Mouse (Mus musculus) heart, embryonic 13.5 days (tissue): Measurements from ENCODE around the gene Arsb. TPM values are rescaled to one million over a fixed set of nuclear protein-coding genes. Genes with fewer than 3 reads are reported as not detected.
A peak's percentile ranks its signal among the peaks of the same experiment; 100 is the strongest.

Experiments
- ATAC-seq: fragments of 200-750 bp; cut with Nextera tagmentation; 2 replicates; pipeline ENCODE4 v1.8.0; 2017; ENCODE audit warnings: moderate TSS enrichment; ENCODE audit not compliant: insufficient number of reproducible peaks, low FRiP score, low TSS enrichment; ENCODE audit errors: extremely low read depth
- H3K27ac ChIP-seq: fragments of 300-500 bp; sonication (generic); replicated peaks from 2 replicates; pipeline ENCODE4 v1.5.1; 2015; ENCODE audit warnings: moderate library complexity, mild to moderate bottlenecking, inconsistent platforms
- H3K27me3 ChIP-seq: fragments of 300-500 bp; sonication (generic); replicated peaks from 2 replicates; pipeline ENCODE4 v1.6.1; 2015; ENCODE audit warnings: mild to moderate bottlenecking, inconsistent platforms
- H3K36me3 ChIP-seq: fragments of 300-500 bp; sonication (generic); 2 replicates; pipeline ENCODE4 v1.6.1; 2015; ENCODE audit warnings: mild to moderate bottlenecking, inconsistent platforms
- H3K4me1 ChIP-seq: fragments of 300-500 bp; sonication (generic); 2 replicates; pipeline ENCODE4 v1.6.1; 2015; ENCODE audit warnings: inconsistent platforms
- H3K4me2 ChIP-seq: fragments of 300-500 bp; sonication (generic); 2 replicates; pipeline ENCODE4 v1.6.1; 2015; ENCODE audit warnings: inconsistent platforms, mild to moderate bottlenecking, moderate library complexity
- H3K4me3 ChIP-seq: fragments of 300-500 bp; sonication (generic); 2 replicates; pipeline ENCODE4 v1.5.1; 2015; ENCODE audit warnings: moderate library complexity, mild to moderate bottlenecking, inconsistent platforms
- H3K9ac ChIP-seq: fragments of 300-500 bp; sonication (generic); 2 replicates; pipeline ENCODE4 v1.6.1; 2015; ENCODE audit warnings: inconsistent platforms, mild to moderate bottlenecking, moderate library complexity
- H3K9me3 ChIP-seq: fragments of 300-500 bp; sonication (generic); 2 replicates; pipeline ENCODE4 v1.6.1; 2016; ENCODE audit warnings: inconsistent platforms
- WGBS: fragments of 180-500 bp; shearing (Covaris S2); methylation state at CpG from one replicate; pipeline ENCODE4 v1.1.7; 2015; ENCODE audit warnings: mixed read lengths; 5-methylcytosine and 5-hydroxymethylcytosine counted together
- polyA plus RNA-seq: library from polyadenylated mRNA; unstranded; fragments of >200 nt; fragmentation: Nextera tagmentation; extraction: Ambion mirVana; gene quantifications from 2 replicates; pipeline ENCODE4 v1.2.1, GENCODE M21; 2015

Arsb gene
- polyA plus RNA-seq, 1 experiment from 2014 or later, result 9.0 TPM

DNA sequence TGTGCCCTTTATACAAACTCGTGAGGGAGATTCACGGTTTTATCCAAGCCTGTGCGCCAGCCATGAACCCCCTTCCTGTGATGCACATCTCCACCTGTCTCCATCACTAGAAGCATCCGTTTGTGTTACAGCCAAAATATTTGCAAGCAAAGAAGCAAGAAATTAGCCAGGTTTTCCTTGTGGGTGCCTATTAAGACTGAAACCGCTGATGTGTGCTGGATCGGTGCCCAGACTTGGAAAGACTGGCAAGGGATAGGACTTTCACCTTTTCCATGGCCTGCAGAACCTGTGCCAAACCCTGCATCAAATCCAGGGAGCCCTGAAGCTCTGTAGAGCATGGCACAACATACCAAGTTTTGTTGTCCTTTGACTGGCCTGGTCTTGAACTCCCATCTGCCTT lies 165.0 kb downstream of the Arsb start:
- 68% methylated on average over 6 of the region's 6 CpGs for WGBS
- Histone ChIP-seq H3K4me1 (peaks cover 34% of the 10 kb centered on the region), H3K27ac (no peak overlapping the region), H3K27me3 (no peaks in the 10 kb centered on the region), H3K9ac (no peak overlapping the region), H3K36me3 (no peaks in the 10 kb centered on the region), H3K9me3 (no peaks in the 10 kb centered on the region), H3K4me3 (no peak overlapping the region), H3K4me2 (no peak overlapping the region)
- no peak for ATAC-seq

GRCm38 (mm10) chr13:93938118-93938517 lies 166.7 kb downstream of the Arsb start:
- Histone ChIP-seq H3K36me3 (no peaks in the 10 kb centered on the region), H3K4me3 (no peak overlapping the region), H3K4me2 (no peak overlapping the region), H3K9me3 (no peaks in the 10 kb centered on the region), H3K27ac (no peak overlapping the region), H3K27me3 (no peaks in the 10 kb centered on the region), H3K4me1 (peaks cover 32% of the 10 kb centered on the region), H3K9ac (no peak overlapping the region)
- 45% methylated on average over 2 of the region's 2 CpGs for WGBS
- ATAC-seq, result no peak

DNA sequence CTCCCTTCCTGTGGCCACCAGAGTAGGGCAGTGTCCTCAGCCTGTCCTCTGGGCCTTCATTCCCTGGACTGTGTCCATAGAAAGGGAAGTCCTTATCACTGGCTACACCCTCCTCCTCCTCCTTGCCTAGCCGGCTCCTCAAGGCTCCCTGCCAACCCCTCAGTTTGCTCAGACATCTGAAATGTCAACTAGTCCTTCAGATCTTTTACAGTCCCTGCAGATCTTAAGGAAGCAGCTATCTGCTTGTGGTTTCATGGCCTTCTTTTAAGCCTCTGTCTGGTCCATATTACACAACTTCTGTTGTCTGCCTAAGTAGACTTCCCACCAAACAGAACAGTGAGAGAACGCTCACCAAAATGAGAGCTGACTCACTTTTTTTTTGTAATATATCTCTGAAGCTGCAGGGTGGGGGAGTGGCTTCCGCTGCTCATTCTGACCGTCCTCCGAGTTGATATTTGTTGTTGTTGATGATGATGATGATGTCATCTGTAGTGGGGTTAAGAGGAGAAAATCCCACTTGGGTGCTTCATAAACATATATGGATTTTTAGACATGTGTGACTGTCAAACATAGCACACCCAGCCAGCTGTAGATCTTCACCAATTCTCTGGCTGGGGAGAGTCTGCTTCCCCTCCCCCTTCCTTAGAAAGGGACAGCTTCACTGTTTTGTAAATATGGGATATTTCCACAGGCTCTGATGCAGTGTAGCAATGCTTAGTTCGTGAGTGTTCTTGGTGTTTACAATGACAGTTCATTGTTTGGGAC lies 168.1 kb downstream of the Arsb start:
- Histone ChIP-seq H3K4me1 (peaks cover 32% of the 10 kb centered on the region), H3K27me3 (no peaks in the 10 kb centered on the region), H3K36me3 (no peaks in the 10 kb centered on the region), H3K27ac (peak overlapping the region; percentile 58), H3K9ac (no peak overlapping the region), H3K9me3 (no peaks in the 10 kb centered on the region), H3K4me3 (no peak overlapping the region), H3K4me2 (0 out of 2 replicates have a peak overlapping the region, but pooled peaks have one; percentile 13)
- WGBS, result 43% methylated on average over 6 of the region's 6 CpGs
- no peak for ATAC-seq

DNA sequence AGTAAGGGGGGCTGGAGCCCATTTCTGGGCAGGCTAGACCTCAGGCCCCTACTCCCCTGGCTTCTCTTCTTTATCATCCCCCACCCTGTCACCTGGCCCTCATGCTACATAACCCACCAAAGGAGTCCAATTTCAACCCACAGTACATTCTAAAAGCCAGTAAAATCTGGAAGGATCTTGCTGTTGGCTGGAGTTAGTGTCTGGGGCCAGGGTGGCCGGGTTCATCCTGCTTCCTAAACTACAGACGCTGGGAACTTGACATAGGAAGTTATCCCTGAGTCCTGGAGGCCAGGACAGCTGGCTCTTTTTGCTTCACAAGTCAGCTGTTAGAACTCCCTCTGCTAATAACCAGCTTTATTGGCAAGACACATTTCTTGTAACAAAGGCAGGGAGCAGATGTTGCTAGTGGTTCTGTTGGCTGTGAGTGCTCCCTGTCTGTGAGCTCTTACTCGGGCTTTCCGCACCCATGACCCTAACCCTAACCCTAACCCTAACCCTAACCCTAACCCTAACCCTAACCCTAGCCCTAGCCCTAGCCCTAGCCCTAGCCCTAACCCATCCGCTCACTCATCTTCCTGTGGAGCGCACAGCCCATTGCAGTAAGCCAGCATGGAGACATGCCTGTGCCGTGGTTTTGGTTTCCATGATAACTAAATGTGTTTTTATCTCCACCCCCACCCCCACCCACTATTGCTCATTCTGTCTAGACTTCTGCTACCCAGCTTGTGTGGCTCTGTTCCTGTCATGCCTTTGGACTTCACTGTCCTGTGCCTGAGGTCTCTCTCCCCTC lies 169.5 kb downstream of the Arsb start:
- Histone ChIP-seq H3K27ac (peak overlapping the region; percentile 54), H3K36me3 (no peaks in the 10 kb centered on the region), H3K4me3 (no peak overlapping the region), H3K27me3 (no peaks in the 10 kb centered on the region), H3K9ac (no peak overlapping the region), H3K9me3 (no peaks in the 10 kb centered on the region), H3K4me2 (no peak overlapping the region), H3K4me1 (peaks cover 32% of the 10 kb centered on the region)
- 60% methylated on average over 7 of the region's 7 CpGs for WGBS
- ATAC-seq, result 0 out of 2 replicates have a peak, but pooled peaks have one; percentile 19

- Histone ChIP-seq H3K4me3 (no peak overlapping the region), H3K27me3 (no peaks in the 10 kb centered on the region), H3K27ac (peak overlapping the region; percentile 53; the same call in 1 of the 2 replicates), H3K4me1 (peaks cover 27% of the 10 kb centered on the region), H3K9ac (no peak overlapping the region), H3K36me3 (no peaks in the 10 kb centered on the region), H3K9me3 (no peaks in the 10 kb centered on the region), H3K4me2 (peak overlapping the region; percentile 33)
- ATAC-seq, result no peak
- WGBS, result 5% methylated on average over 9 of the region's 9 CpGs
These were observed 179.6 kb downstream of the Arsb start for GRCm38 (mm10) chr13:93950996-93951395.

GRCm38 (mm10) chr13:93951555-93951954 lies 180.1 kb downstream of the Arsb start:
- 7% methylated on average over 6 of the region's 6 CpGs for WGBS
- H3K4me2 ChIP-seq, result 0 out of 2 replicates have a peak overlapping the region, but pooled peaks have one; percentile 33
- no peak for ATAC-seq

DNA sequence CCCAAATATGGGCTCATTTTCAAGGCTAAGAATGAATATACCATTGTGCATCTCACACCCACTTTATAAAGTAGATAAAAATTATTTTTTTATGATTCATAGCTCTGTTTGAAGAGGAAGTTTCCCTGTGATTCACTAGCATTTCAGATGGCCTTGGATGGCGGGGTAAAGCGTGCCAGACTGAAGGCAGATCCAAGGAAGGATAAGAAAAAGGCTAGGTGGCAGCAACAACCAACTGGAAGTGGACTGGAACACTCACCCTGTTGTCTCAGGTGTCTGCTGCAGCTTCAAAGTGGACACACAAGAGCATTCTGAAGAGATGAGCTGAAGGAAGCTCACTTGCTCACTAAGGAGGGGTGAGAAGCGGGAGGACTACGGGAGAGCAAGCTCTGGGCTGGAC lies 181.0 kb downstream of the Arsb start:
- H3K4me2 ChIP-seq, result no peak overlapping the region
- H3K4me1 ChIP-seq, result peaks cover 27% of the 10 kb centered on the region
- H3K27me3 ChIP-seq, result no peaks in the 10 kb centered on the region
- WGBS, result 74% methylated on average over 4 of the region's 4 CpGs
- H3K27ac ChIP-seq, result no peak overlapping the region
- no peak for ATAC-seq
- H3K9me3 ChIP-seq, result no peaks in the 10 kb centered on the region
- H3K9ac ChIP-seq, result no peak overlapping the region
- H3K36me3 ChIP-seq, result no peaks in the 10 kb centered on the region
- no peak overlapping the region for H3K4me3 ChIP-seq

More at GRCm38 (mm10) chr13:93951555-93951954, 180.1 kb downstream of the Arsb start:
- Histone ChIP-seq H3K4me1 (peaks cover 27% of the 10 kb centered on the region), H3K9me3 (no peaks in the 10 kb centered on the region), H3K27ac (peak overlapping the region; percentile 53), H3K9ac (no peak overlapping the region), H3K36me3 (no peaks in the 10 kb centered on the region), H3K27me3 (no peaks in the 10 kb centered on the region), H3K4me3 (no peak overlapping the region)

DNA sequence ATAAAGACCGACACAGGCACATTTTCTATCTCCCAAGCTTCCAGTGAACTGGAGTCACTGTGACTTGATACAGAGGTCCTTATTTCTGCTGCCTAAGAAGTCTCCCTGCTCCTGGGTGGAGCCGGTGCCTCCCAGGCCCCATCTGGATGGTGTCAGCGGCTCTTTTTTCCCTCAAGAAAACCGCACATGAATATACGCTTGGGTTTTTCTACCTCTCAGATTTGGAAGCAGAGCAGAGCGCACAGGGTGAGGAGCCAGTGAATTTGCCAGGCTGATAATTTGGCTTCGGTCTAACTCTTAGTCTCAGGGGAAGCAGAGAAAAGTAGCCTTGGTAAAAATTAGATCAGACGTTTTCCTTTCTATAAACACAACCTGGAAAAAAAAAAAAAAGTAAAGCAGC lies 186.5 kb downstream of the Arsb start:
- 69% methylated on average over 8 of the region's 8 CpGs for WGBS
- H3K4me1 ChIP-seq, result peaks cover under 1% of the 10 kb centered on the region; the same call in 1 of the 2 replicates

DNA sequence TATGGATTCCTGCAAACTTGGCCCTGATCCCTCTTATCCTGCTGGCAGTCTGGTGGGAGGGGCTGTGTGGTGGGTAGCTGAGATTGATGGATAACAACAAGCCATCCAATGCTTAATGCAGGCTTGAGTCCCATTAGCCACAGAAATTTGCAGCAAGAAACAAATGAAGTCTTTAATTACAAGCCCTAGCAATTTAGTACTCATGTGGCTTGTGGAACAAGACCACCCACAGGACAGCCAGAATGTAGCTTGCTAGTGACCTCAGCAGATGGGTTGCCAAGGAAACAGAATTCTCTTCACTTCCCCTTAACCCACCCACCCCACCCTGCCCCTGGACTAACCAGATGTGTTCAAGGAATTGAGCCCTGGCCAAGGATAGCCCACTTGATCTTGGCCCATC lies 194.8 kb downstream of the Arsb start:
- H3K36me3 ChIP-seq, result no peaks in the 10 kb centered on the region
- no peak for ATAC-seq
- no peaks in the 10 kb centered on the region for H3K4me1 ChIP-seq
- no peak overlapping the region for H3K27ac ChIP-seq
- no peak overlapping the region for H3K9ac ChIP-seq
- no peak overlapping the region for H3K4me3 ChIP-seq
- H3K27me3 ChIP-seq, result no peaks in the 10 kb centered on the region
- no peaks in the 10 kb centered on the region for H3K9me3 ChIP-seq
- no peak overlapping the region for H3K4me2 ChIP-seq

More for the DNA sequence above, 186.5 kb downstream of the Arsb start:
- Histone ChIP-seq H3K4me3 (no peak overlapping the region), H3K9me3 (no peaks in the 10 kb centered on the region), H3K27me3 (no peaks in the 10 kb centered on the region), H3K9ac (no peak overlapping the region), H3K36me3 (no peaks in the 10 kb centered on the region), H3K4me2 (no peak overlapping the region), H3K27ac (no peak overlapping the region)
- ATAC-seq, result no peak

GRCm38 (mm10) chr13:93967138-93967537 lies 195.7 kb downstream of the Arsb start:
- Histone ChIP-seq H3K9me3 (no peaks in the 10 kb centered on the region), H3K4me2 (no peak overlapping the region), H3K4me1 (no peaks in the 10 kb centered on the region), H3K27me3 (no peaks in the 10 kb centered on the region), H3K9ac (no peak overlapping the region), H3K4me3 (no peak overlapping the region), H3K36me3 (no peaks in the 10 kb centered on the region), H3K27ac (no peak overlapping the region)
- no peak for ATAC-seq
- 69% methylated on average over 9 of the region's 9 CpGs for WGBS

- no peak for ATAC-seq
- Histone ChIP-seq H3K4me3 (no peak overlapping the region), H3K9ac (no peak overlapping the region), H3K9me3 (no peaks in the 10 kb centered on the region), H3K27ac (no peak overlapping the region), H3K4me1 (no peaks in the 10 kb centered on the region), H3K36me3 (no peaks in the 10 kb centered on the region), H3K27me3 (no peaks in the 10 kb centered on the region), H3K4me2 (no peak overlapping the region)
- WGBS, result 75% methylated on average over 5 of the region's 5 CpGs
These were observed 198.7 kb downstream of the Arsb start for GRCm38 (mm10) chr13:93970115-93970514.
